In genomic region chr17:71633350-71633749, GRCm38 (mm10) we compare ENCODE assay signal across 16 mouse cellular contexts. TPM values are rescaled to one million over a fixed set of nuclear protein-coding genes. Genes with fewer than 3 reads are reported as not detected.
"Had no signal": no experiment of that assay in that cellular context is flagged by ENCODE, and none has a peak within 500 bp of the region (broad histone marks: within the 10 kb centered on the region; RNA-seq: fewer than 3 reads in every experiment).

No protein-coding gene starts in this region.

- H3K4me1 ChIP-seq: kidney, embryonic 15.5 days; limb, embryonic 13.5 days; midbrain, embryonic 13.5 days; neural tube, embryonic 15.5 days had no signal

- H3K4me3 ChIP-seq: kidney, embryonic 15.5 days; limb, embryonic 13.5 days; midbrain, embryonic 13.5 days; myocyte; neural tube, embryonic 15.5 days had no signal

- H3K27me3 ChIP-seq: kidney, embryonic 15.5 days; limb, embryonic 13.5 days; midbrain, embryonic 13.5 days; neural tube, embryonic 15.5 days had no signal

- H3K4me2 ChIP-seq: kidney, embryonic 15.5 days; limb, embryonic 13.5 days; midbrain, embryonic 13.5 days; neural tube, embryonic 15.5 days had no signal

- H3K27ac ChIP-seq: kidney, embryonic 15.5 days; limb, embryonic 13.5 days; liver, embryonic 14.5 days; midbrain, embryonic 13.5 days; neural tube, embryonic 15.5 days had no signal

- H3K9ac ChIP-seq: kidney, embryonic 15.5 days; limb, embryonic 13.5 days; liver, embryonic 14.5 days; midbrain, embryonic 13.5 days; neural tube, embryonic 15.5 days had no signal

- ATAC-seq: midbrain, embryonic 13.5 days had no signal

- H3K9me3 ChIP-seq: kidney, embryonic 15.5 days; limb, embryonic 13.5 days; midbrain, embryonic 13.5 days; neural tube, embryonic 15.5 days had no signal

- DNase-seq: kidney, postnatal 14 days; left cerebral cortex, postnatal 4 days; lung, adult 18-20 months; lung, postnatal 36 days; right cerebral cortex, postnatal 4 days; spleen, adult 18-20 months; thymus, adult 2 months; thymus, postnatal 25 days had no signal

RNA-seq across cellular contexts. Expression of gene Togaram2, which starts 39.7 kb away (rescaled TPM):
- polyA plus RNA-seq: liver, adult 2 months; neural tube, embryonic 11.5 days had no signal
